Comparison of ENCODE assay signal across 28 mouse cellular contexts in the genomic region with DNA sequence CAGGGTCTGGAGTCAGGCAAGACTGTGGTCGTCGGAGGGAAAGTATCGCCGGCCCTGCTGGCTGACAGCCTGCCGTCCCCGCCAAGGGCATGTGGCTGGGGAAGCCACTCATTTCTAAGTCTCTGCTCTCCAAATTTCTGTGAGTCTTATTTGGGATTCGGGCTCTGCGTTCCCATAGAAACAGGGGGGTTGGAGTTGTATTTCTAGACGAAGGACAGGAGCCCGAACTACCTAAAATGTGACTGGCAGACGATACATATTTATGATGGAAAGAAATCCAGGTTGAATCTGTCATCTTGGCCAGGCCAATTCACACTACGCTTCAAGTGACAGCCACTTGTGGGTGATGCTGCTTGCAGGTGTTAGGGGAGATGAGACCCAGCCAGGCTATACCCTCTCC.
DNase-seq lines count a peak whose midpoint lies in the region; ATAC-seq and TF ChIP-seq lines count a peak whose summit lies in the region.
"Had no signal": no experiment of that assay in that cellular context is flagged by ENCODE, and none has a peak within 500 bp of the region (broad histone marks: within the 10 kb centered on the region; RNA-seq: fewer than 3 reads in every experiment).

No protein-coding gene starts in this region.

- H3K4me1 ChIP-seq in midbrain, postnatal 0 days (ENCODE audit: insufficient read depth, low read length), result no peaks in the 10 kb centered on the region
- no peaks in the 10 kb centered on the region; the same call in 1 of the 2 replicates for H3K4me1 ChIP-seq in midbrain, embryonic 16.5 days (ENCODE audit: control insufficient read depth, insufficient read depth, low read length)
- H3K4me1 ChIP-seq: embryonic facial prominence, embryonic 10.5 days; embryonic facial prominence, embryonic 13.5 days; forebrain, embryonic 12.5 days; forebrain, embryonic 15.5 days; heart, embryonic 13.5 days; hindbrain, embryonic 15.5 days had no signal

- 65% methylated on average over 12 of the region's 12 CpGs for WGBS in midbrain, postnatal 0 days
- 75% methylated on average over 12 of the region's 12 CpGs for WGBS in midbrain, embryonic 16.5 days

- no peak for TF ChIP-seq CTCF in midbrain, postnatal 0 days (IDR thresholded peaks at IDR 0.05)

- no peak overlapping the region for H3K4me3 ChIP-seq in midbrain, postnatal 0 days (ENCODE audit: low read depth, low read length)
- no peak overlapping the region for H3K4me3 ChIP-seq in midbrain, embryonic 16.5 days (ENCODE audit: low read depth, low read length)
- H3K4me3 ChIP-seq: embryonic facial prominence, embryonic 10.5 days; embryonic facial prominence, embryonic 13.5 days; erythroblast, embryonic 14.5 days; forebrain, embryonic 12.5 days; forebrain, embryonic 15.5 days; heart, adult 2 months; heart, embryonic 10.5 days; heart, embryonic 13.5 days; hindbrain, embryonic 12.5 days; hindbrain, embryonic 15.5 days had no signal

- no peak overlapping the region for H3K27ac ChIP-seq in midbrain, postnatal 0 days (ENCODE audit: low read depth, low read length)
- no peak overlapping the region for H3K27ac ChIP-seq in midbrain, embryonic 16.5 days (ENCODE audit: low read length)
- H3K27ac ChIP-seq: embryonic facial prominence, embryonic 10.5 days; embryonic facial prominence, embryonic 13.5 days; forebrain, embryonic 12.5 days; forebrain, embryonic 15.5 days; heart, adult 2 months; heart, embryonic 10.5 days; heart, embryonic 13.5 days; hindbrain, embryonic 12.5 days; hindbrain, embryonic 15.5 days had no signal

- intact Hi-C loops in left cerebral cortex, postnatal 14 days (cut with DNase I), result no loop called here

- peak; percentile 41 to 62 for DNase-seq in left cerebral cortex, postnatal 14 days (ENCODE audit: low spot score in 2 of 2)
- DNase-seq in left cerebral cortex, adult 8-10 months (ENCODE audit: low spot score in 2 of 2), result no peak
- DNase-seq in midbrain, postnatal 0 days (ENCODE audit: low spot score), result no peak
- DNase-seq in right cerebral cortex, postnatal 4 days, result peak; percentile 32
- DNase-seq in right cerebral cortex, postnatal 25 days, result no peak
- DNase-seq: adrenal gland, adult 2 months; adrenal gland, postnatal 14 days; cerebellum, adult 11-12 months; cerebellum, adult 8-10 months; cerebellum, postnatal 10 days; cerebellum, postnatal 36 days; embryo, embryonic 11 days; gastrocnemius, postnatal 10 days; gastrocnemius, postnatal 36 days; heart, adult 2 months; heart, postnatal 14 days; heart, postnatal 4 days had no signal

- no peak overlapping the region for H3K4me2 ChIP-seq in midbrain, postnatal 0 days (ENCODE audit: low read depth, low read length, poor library complexity, severe bottlenecking)
- no peak overlapping the region for H3K4me2 ChIP-seq in midbrain, embryonic 16.5 days (ENCODE audit: low read length)
- H3K4me2 ChIP-seq: embryonic facial prominence, embryonic 13.5 days; forebrain, embryonic 12.5 days; forebrain, embryonic 15.5 days; heart, embryonic 13.5 days; hindbrain, embryonic 12.5 days; hindbrain, embryonic 15.5 days had no signal

- no peaks in the 10 kb centered on the region for H3K27me3 ChIP-seq in midbrain, postnatal 0 days (ENCODE audit: insufficient read depth, low read length)
- no peaks in the 10 kb centered on the region for H3K27me3 ChIP-seq in midbrain, embryonic 16.5 days (ENCODE audit: control insufficient read depth, insufficient read depth, low read depth, low read length)
- H3K27me3 ChIP-seq: forebrain, embryonic 15.5 days; hindbrain, embryonic 12.5 days; hindbrain, embryonic 15.5 days had no signal

- H3K9ac ChIP-seq in midbrain, postnatal 0 days (replicated peaks; ENCODE audit: low read length, poor library complexity, severe bottlenecking), result 0 out of 2 replicates have a peak overlapping the region, but pooled peaks have one; percentile 8
- no peak overlapping the region for H3K9ac ChIP-seq in midbrain, embryonic 16.5 days (ENCODE audit: low read depth, low read length)
- H3K9ac ChIP-seq: embryonic facial prominence, embryonic 13.5 days; forebrain, embryonic 12.5 days; forebrain, embryonic 15.5 days; heart, embryonic 13.5 days; hindbrain, embryonic 12.5 days; hindbrain, embryonic 15.5 days had no signal

- H3K9me3 ChIP-seq in midbrain, postnatal 0 days (ENCODE audit: low read length), result no peaks in the 10 kb centered on the region
- H3K9me3 ChIP-seq in midbrain, embryonic 16.5 days (replicated peaks; ENCODE audit: control insufficient read depth, low read length, poor library complexity, severe bottlenecking), result no peaks in the 10 kb centered on the region
- H3K9me3 ChIP-seq: embryonic facial prominence, embryonic 10.5 days; embryonic facial prominence, embryonic 13.5 days; forebrain, embryonic 12.5 days; forebrain, embryonic 15.5 days; heart, embryonic 10.5 days; heart, embryonic 13.5 days; hindbrain, embryonic 12.5 days; hindbrain, embryonic 15.5 days had no signal

- no peak for ATAC-seq in midbrain, postnatal 0 days (ENCODE audit: low FRiP score)
- ATAC-seq in midbrain, embryonic 16.5 days, result no peak
- ATAC-seq: CD4-positive, CD25-positive, alpha-beta regulatory T cell, adult 4 months; forebrain, embryonic 15.5 days had no signal

- no peaks in the 10 kb centered on the region for H3K36me3 ChIP-seq in midbrain, postnatal 0 days (ENCODE audit: insufficient read depth, low read length)
- no peaks in the 10 kb centered on the region for H3K36me3 ChIP-seq in midbrain, embryonic 16.5 days (ENCODE audit: control insufficient read depth, insufficient read depth, low read length)
- H3K36me3 ChIP-seq: embryonic facial prominence, embryonic 10.5 days; embryonic facial prominence, embryonic 13.5 days; forebrain, embryonic 12.5 days; forebrain, embryonic 15.5 days; heart, embryonic 10.5 days; heart, embryonic 13.5 days; hindbrain, embryonic 12.5 days; hindbrain, embryonic 15.5 days had no signal

Comparison
In these comparisons a context has a peak if more than half of its experiments do, and no peak if none do; other contexts are left out.
1. DNase-seq: peak in left cerebral cortex, postnatal 14 days (2 of 2) and right cerebral cortex, postnatal 4 days (single experiment); none in left cerebral cortex, adult 8-10 months (0 of 2), midbrain, postnatal 0 days (single experiment) and right cerebral cortex, postnatal 25 days (single experiment).